Mouse (Mus musculus): ENCODE measurements around the gene Eif1. TPM values are rescaled to one million over a fixed set of nuclear protein-coding genes. Genes with fewer than 3 reads are reported as not detected.
A peak's percentile ranks its signal among the peaks of the same experiment; 100 is the strongest.
"Not testable (repeated sequence)": the region's sequence is repeated elsewhere in the genome, so short reads cannot be mapped to it uniquely, and the experiment has no call there.

Gene Eif1
- total RNA-seq (2022) = 100 to 1,000 TPM; 732 to 782 (median 741) TPM

DNA sequence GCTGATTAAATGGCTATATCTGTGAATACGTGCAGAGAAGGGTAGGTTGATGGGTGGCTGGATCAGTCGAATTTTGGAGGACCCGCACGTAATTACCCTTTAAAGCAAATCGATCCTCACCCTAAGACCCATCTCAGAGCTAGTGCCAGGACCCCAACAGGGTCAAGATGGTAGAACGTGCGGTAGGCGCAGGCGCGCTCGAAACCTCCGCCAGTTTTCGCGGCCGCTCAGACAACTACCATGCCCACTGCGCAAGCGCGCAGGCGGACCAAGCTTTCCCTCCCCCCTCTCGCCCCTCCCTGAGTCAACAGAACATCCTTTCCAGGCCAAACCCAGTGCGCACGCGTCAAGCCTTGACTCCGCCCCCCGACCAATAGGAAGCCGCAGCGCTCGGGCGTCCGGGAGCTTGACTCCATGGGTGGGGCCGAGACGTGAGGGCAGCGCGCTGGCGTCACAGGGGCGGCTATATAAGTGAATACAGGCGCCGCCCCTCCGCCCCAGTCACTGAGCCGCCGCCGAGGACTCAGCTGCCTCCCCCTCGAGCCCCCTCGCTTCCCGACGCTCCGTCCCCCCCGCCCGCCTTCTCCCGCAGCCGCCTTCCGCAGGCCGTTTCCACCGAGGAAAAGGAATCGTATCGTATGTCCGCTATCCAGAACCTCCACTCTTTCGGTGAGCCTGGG is at the start of gene Eif1:
Eif1 (plus strand) TSS at position 394 of the 680 bp plus-strand sequence.
- peak; percentile 99 to 100 for DNase-seq (ENCODE audit: low spot score in 2 of 2)

DNA sequence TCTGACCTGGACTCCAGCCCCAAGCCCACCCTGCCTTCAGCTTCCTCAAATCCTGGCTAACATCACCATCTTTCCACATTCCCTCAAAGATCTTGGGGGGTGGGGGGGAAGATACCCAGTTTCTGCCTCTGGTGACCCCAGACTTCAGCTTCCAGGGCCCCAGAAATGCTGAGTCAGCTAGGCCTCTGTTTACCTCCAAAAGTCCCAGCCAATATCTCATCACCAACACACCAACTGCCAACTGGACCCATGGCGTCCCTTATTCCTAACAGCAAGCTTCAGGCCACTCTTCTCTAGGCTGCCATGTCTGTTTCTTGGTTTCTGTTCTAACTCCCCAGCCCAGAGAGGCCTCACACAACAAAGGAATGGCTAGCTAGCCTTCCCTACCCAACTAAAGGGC is 47.8 kb upstream of the Eif1 start:
- DNase-seq (ENCODE audit: low spot score in 2 of 2) = no peak

DNA sequence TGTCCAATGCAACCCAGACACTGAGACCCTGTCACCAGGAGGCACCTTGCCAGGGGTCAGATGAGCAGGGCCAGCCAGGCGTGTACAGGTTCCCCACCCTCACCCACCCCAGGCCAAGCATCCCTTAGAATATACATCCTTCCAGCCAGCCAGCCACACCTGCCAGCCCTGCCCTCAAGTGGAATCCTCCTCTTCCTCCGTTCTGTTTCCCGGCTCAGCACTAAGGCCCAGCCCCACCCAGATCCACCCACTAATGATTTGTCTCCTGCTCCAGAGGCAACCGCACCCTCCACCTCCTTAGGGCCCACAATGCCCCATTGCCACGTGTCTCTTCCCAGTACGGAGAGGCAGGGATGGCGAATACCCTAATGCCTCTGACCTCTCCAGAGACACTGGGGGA is 45.0 kb upstream of the Eif1 start:
- no peak for DNase-seq (ENCODE audit: low spot score in 2 of 2)

DNA sequence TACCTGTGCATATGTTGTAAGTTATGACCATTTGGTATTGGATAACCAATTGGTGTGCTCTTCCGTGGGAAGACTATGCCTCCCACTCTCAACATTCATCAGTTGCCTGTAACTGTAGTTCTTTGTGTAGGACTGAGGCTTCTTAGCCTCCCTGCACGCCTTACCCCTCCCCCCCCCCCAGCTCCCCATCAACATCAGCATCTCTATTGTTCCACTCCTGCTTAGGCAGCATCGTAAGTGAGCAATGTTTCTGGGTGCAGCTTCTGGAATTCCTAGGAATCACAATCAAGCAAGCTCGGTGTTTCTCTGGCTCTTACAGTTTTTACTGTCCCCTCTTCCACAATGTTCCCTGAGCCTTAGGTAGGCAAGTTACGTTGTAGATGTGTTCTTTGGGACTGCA is 44.2 kb upstream of the Eif1 start:
- no peak for DNase-seq (ENCODE audit: low spot score in 2 of 2)

DNA sequence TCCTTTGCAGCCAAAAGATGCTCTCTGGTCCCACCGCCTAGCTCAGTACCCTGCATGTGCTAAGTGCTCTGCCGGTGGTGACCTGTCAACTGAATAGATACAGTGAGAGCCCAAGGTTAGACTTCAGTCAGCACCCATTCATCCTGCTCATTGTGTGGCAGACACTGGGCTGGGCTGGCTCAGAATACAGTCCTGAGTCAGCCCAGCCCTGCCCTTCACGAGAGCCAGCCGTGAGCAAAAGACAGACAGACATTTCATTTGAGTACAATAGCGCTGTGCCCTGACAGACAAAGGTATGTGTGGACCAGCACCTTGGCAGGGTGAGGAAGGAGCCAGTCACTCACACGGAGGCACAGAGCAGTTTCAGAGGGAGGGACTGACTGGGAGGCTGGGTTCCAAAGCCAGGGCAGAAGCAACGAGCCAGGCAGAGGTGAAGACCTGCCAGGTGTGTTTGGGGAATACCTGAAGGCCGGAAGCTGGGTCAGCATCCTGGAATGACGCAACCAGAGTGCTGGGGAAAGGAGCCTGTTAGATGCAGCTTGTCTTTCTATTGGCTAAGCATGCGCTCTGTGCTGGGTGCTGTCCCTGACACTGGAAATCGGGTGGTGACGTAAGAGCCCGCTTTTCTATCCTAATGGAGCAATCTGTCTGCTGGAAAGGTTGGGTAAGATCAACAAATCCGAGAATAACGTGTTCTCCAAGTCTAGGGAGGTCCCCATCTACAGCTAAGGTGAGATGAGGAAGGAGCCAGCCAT is 41.8 kb upstream of the Eif1 start:
- DNase-seq (ENCODE audit: low spot score in 2 of 2) = no peak

DNA sequence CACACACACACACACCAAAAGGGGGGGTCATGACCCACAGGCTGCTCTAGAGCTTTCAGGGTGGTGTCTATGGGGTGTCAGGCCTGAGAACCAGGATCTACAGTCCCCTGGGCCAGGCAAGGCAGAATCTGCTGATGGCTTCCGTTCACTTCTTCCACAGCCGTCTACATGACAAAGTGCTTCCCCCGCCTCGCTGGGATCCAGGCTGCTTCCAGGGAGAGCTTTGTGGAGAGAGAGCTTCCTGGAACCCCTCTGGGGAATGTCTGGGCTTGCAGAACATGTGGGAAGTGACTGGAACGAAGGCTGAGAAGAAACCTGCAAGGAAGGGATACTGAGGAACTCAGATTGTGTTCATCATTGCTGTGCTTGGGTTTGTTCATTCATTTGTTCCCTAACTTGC is 40.9 kb upstream of the Eif1 start:
- no peak for DNase-seq (ENCODE audit: low spot score in 2 of 2)

DNA sequence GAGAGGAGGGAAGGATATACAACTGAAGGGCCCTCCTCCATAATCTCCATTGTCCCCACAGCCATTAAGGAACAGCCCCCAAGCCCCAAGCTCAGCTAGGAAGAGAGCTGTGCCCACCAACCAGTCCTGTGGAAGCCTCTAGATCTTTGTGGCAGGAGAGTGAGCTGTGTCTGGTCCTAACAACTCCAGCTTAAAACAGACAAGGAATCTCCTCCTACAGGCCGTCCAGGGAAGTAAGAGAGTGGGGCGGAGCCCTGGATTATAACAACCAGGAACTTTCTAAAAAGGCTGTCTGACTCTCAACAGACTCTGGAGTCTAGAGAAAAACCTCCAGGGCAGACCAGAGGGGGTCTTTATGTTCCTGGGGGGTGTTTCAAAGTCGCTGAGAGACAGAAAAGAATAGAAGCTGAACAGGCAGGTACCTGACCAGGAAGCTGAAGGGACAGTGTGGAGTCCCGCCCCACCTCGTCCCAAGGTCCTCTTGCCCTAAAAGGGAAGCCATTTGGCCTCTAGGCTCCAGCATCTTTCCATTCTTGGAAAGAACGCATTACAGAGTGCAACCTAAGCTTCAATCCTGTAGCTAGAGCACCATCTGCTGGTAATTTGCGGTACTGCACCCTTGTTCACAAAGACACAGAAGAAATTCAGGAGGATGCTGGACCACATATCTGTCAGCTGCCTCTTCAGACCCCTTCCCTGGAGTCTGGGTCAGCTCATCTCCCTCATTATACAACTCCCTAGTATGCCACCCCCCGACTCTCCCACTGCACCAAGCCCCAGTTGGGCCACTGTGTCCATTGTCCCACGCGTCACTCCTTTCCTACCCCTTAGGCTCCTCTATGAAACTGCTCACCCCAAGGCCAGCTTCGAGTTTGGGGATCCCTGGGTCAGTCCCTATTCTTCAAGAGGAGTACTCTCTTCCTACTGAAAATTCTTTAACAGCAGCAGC is 37.8 kb upstream of the Eif1 start:
- DNase-seq (ENCODE audit: low spot score in 2 of 2) = peak; percentile 69 to 92

DNA sequence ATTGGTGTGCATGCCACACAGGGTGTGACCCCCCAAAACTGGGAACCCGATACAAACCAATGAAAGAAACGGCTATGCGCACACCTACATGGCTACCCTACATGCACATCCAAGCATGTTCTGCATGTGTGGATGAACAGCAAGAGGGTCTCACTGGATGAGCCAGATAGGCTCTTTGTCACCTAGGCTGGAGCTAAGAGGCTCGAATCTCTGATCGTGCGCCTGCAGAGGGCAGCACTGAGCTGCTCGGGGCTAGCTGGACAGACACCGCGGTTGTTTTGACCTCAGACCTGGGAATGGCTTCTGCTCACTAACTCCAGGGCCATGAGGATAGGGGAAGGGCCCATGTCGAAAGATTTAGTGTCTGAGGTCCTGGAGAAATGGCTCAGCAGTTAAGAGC is 37.1 kb upstream of the Eif1 start:
- peak in 1 of 2 experiments; percentile 65 for DNase-seq (ENCODE audit: low spot score in 2 of 2)

DNA sequence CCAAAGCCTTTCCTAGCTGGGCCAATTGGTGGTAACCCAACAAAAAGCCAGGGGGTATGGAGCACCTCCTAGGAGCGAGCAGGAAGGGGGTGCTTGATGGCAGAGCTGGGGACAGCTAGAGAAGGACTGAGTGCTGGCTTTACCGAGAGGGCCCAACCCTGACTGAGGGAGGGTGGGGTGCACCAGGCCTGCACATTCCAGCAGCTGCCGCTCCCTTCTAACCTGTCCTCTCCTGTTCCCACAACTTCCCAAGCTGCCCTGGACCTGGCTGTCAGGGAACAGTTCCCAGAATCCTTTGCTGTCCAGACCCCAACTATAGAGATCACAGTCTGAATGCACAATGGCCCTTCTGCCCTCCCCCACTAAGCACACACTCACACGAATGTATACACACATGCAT is 34.7 kb upstream of the Eif1 start:
- DNase-seq (ENCODE audit: low spot score in 2 of 2) = no peak

DNA sequence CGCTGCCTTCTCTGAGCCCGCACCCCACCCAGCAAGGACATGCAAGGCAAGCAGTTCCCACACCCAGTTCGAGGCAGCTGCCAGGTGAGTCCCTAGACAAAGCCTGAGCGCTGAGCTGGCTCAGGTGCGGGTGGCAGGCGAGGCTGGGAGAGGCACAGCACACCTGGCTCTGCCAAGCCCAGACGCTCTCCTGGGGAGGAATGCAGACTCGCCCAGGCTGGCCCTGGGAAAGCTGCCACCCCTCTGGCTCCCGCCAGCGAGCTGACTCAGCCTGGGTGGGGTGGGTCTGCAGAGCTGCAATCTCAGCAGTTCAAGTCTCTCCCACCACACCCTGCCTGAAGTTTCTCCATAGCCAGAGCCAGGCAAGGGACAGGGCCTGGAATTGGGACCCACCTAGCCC is 32.7 kb upstream of the Eif1 start:
- peak in 1 of 2 experiments; percentile 20 for DNase-seq (ENCODE audit: low spot score in 2 of 2)

DNA sequence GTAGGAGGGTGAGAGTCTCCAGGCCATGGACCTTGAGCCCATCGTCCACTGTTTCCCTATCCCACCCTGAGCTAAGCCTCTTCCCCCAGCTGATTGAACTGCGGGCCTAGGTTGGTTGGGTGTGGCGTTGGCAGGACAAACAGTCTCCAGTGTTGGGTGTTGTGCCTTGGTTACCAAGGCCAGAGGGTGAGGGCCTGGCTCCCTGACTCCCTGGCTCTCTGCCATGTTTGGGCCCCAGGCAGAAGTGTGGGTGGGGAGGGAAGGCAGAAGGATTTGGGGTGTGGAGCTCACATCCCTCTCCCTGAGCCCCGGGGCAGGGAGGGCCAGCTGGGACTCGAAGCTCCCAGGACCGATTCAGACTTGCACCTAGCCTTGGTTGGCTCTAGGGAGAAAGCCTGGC is 30.7 kb upstream of the Eif1 start:
- no peak for DNase-seq (ENCODE audit: low spot score in 2 of 2)

DNA sequence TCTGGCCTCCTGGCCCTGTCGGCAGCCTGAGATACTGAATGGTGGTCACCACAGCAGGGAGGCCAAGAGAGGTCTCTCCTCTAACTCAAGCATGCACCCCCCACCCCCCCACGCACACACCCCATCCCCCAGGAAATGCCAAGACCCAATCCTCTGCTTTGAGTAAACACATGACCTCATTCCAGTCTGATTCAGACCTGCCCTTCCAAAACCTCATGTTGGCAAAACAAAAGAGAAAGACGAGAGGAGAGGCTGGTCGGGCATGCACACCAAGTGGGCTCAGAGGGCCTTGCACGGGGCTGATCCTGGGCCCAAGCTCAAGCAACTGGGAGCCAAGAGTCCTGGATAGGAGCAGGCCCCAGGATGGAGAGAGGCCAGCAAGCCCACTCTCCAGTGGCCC is 29.4 kb upstream of the Eif1 start:
- no peak for DNase-seq (ENCODE audit: low spot score in 2 of 2)

DNA sequence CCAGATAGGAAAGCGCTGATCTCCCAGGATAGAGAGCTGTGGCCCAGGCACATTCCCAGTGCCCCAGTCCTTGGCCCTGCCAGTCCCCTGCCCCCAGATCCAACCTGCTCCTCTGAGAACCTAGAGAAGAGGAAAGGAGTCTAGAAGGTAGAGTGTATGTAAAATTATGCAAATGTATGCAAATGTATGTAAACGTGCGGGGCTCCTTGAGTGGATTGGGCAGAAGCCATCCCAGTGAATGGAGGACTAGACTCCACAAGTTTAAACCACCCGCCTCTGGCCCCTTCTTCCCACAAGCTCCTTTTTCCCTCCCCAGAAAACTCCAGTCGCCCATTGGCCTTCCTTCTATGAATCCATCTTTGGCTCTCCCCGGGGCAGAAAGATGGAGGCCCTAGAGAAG is 26.8 kb upstream of the Eif1 start:
- DNase-seq (ENCODE audit: low spot score in 2 of 2) = no peak

DNA sequence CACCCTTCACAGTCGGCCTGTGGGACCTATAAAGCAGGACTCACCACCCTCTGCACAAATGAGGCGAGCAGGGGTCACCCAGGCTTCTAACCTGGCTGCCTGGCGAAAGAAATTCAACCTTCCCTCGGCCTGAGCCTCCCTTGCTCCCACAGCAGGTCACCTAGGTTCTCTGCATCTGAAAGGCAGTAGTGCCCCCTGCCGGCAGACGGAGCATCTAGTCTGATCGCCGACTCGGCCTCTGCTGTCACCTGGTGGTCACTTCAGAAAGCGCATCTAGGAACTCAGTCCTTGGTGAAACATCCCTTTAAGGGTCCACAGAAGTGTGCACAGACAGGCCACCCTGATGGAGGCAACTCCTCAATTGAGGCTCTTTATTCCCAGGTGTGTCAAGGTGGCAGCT is 24.4 kb upstream of the Eif1 start:
- peak; percentile 47 to 79 for DNase-seq (ENCODE audit: low spot score in 2 of 2)

DNA sequence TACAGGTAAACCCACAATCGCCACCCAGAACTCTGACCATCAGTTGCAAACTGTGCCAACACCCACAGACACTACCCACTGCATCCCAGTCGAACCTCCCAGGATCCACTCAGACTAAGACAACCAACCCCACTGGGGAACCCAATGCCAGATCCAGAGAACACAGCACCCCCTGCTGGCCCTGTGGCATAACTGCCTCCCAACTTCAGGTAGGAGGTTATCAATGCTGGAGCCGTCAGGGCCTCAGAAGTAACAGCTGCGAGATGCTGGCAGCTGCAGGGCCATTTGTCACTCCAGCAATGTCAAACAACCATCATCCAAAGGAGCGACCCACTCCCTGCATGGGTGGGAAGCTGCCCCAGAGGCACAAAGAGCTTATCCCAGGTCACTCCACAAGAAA is 21.9 kb upstream of the Eif1 start:
- no peak for DNase-seq (ENCODE audit: low spot score in 2 of 2)

DNA sequence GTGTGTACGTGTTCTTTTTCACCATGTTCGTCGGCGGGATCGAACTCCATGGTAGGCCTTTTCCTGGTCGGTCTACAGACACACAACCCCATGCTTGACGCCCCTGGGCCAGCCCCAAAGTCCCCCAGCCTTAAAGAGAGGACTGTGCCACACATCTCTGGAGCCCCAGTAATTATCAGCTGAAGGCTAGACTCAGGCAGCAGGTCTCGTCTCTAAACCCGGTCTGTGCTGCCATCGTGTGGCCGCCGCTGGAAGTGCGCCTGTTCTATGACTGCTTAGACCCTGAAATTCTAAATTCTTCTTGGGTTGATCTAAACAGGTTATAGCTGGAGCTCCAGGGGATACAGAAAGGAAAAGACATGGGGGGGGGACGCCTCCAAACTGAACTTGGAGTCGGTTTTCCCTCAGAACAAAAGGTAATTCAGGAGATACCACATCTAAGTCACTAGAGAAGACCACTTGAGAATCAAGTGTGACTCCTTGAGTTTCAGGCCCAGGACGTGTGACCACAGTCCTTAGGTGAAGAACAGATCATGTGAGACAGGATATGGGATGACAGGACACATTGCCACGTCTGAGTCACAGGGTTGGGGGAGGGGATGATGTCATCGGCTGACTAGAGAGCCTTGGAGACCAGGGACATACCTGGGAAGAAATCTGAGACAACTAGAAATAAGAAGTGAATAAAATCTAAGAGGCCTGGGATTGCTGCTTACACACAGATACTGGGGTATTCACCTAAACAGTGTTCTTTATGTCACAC is 21.2 kb upstream of the Eif1 start:
- DNase-seq (ENCODE audit: low spot score in 2 of 2) = peak in 1 of 2 experiments; percentile 89

DNA sequence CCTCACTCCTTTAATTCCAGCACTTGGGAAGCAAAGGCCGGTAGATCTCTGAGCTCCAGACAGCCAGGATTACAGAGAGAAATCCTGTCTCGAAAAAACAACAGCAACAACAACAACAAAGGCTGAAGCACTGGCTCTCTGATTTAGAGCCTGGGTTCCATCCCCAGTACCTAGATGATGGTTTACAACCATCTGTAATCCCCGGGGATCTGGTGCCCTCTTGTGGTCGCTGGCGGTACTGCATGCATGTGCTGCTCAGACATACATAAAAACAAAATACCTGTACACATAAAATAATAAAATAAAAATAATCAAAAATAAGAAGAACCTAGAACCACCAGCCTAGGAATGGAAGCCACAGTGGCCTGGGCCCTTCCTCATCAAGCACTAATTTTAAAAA is 19.4 kb upstream of the Eif1 start:
- peak in 1 of 2 experiments; percentile 59 for DNase-seq (ENCODE audit: low spot score in 2 of 2)

DNA sequence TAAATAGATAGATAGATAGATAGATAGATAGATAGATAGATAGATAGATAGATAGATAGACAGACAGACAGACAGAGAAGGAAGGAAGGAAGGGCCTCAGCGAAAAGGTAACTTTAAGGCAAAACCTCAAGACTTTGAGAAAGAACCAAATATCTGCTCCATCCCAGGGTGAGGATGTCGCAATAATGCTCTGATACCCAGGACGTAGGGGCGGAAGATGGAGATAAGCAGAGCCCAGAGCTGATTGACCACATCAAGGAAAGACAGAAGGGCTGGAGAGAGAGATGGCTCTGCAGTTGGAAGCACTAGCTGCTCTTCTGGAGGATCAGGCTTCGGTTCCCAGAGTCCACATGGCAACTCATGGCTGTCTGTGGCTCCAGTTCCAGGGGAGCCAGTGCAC is 18.4 kb upstream of the Eif1 start:
- no peak for DNase-seq (ENCODE audit: low spot score in 2 of 2)

DNA sequence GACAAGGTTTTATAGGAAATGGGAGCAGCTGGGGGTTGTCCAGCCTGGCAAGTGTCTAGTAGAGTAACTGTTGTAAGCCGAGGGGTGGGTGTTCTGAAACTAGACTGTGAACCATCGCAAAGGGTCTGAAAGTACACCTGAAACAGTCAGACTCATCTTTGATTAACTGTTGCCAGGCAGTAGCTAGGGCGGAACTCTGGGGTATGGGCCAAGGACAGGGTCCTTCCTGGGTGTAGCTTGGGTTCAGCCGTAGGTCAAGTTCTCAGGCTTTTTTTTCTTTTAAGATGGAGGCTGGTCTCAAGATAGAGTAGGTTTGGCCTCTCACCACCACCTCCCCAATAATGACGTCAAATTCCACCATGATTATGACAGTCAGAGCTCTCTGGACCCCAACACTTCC is 11.8 kb upstream of the Eif1 start:
- no peak for DNase-seq (ENCODE audit: low spot score in 2 of 2)

DNA sequence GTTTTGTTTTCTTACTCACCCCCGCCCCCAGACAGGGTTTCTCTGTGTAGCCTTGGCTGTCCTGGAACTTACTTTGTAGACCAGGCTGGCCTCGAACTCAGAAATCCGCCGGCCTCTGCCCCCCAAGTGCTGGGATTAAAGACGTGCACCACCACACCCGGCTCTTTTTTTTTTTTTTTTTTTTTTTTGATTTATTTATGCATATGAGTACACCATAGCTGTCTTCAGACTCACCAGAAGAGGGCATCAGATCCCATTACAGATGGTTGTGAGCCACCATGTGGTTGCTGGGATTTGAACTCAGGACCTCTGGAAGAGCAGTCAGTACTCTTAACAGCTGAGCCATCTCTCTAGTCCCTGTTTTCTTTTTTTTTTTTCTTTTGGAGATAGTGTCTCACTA is 11.0 kb upstream of the Eif1 start:
- DNase-seq (ENCODE audit: low spot score in 2 of 2) = not testable (repeated sequence)

DNA sequence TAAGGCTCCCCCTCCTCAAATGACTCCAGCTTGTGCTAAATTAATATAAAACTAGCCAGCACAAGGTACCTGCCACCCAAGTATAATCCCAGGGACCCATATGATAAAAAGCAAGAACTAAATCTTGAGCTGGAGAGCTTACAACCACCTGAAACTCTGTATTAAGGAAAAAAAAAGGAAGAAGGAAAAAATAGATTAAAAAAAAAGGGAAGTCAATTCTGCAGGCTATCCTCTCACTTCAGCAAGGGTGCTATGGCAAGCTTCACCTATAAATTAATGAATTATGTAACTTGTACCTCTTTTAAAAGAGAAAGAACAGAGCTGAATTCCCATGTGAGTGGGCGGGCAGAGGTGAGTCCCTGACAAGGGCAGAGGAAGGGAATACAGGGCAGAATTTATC is 8.0 kb upstream of the Eif1 start:
- DNase-seq (ENCODE audit: low spot score in 2 of 2) = no peak
